Mouse (Mus musculus) adrenal gland, postnatal 36 days (tissue): ENCODE results near the gene Yipf1. TPM values are rescaled to one million over a fixed set of nuclear protein-coding genes. Genes with fewer than 3 reads are reported as not detected.

ENCODE experiments used
- DNase-seq, 2 experiments: peaks; one replicate each; pipeline ENCODE4 v3.0.0; 2021; ENCODE audit warnings: mixed read lengths in 1 of 2
- total RNA-seq, 2 experiments: library from RNA; stranded (reverse); gene quantifications; 2 replicates each; pipeline ENCODE4 v1.2.3; 2021

The Yipf1 gene
- total RNA-seq, 2 experiments from 2014 or later, result 56.4 to 90.9 TPM

- DNase-seq, result peak; percentile 87 to 91
Measured at GRCm38 (mm10) chr4:107367567-107368314, 53.6 kb downstream of the Yipf1 start, which contains the start of gene Ndc1. Ndc1 (plus strand) TSS chr4:107367784.

GRCm38 (mm10) chr4:107372304-107372703, 58.1 kb downstream of the Yipf1 start:
- DNase-seq, result no peak

- no peak for DNase-seq
Measured at GRCm38 (mm10) chr4:107374677-107375076, 60.5 kb downstream of the Yipf1 start.

GRCm38 (mm10) chr4:107378954-107379353, 64.8 kb downstream of the Yipf1 start:
- DNase-seq, result no peak

- DNase-seq, result no peak
Measured at GRCm38 (mm10) chr4:107380871-107381270, 66.7 kb downstream of the Yipf1 start.

- DNase-seq, result peak in 1 of 2 experiments; percentile 19
Measured at GRCm38 (mm10) chr4:107387038-107387437, 72.9 kb downstream of the Yipf1 start.

GRCm38 (mm10) chr4:107387465-107387864, 73.3 kb downstream of the Yipf1 start:
- no peak for DNase-seq

GRCm38 (mm10) chr4:107388291-107388690, 74.1 kb downstream of the Yipf1 start:
- DNase-seq, result no peak

- DNase-seq, result no peak
Measured at GRCm38 (mm10) chr4:107389345-107389744, 75.2 kb downstream of the Yipf1 start.

- DNase-seq, result no peak
Measured at GRCm38 (mm10) chr4:107393771-107394170, 79.6 kb downstream of the Yipf1 start.

Other genes starting within 250 kb of the Yipf1 start
- 100 to 1,000 TPM in 1 of 2 experiments, 10 to 100 TPM in 1; 99.7 to 102 TPM for gene Mrpl37, start 247.5 kb upstream of the Yipf1 start, total RNA-seq
- 10 to 100 TPM; 21.2 to 25.4 TPM for gene Cyb5rl, start 247.4 kb upstream of the Yipf1 start, total RNA-seq
- gene Cdcp2, start 217.5 kb upstream of the Yipf1 start, total RNA-seq, result not detected
- gene Tmem59, start 136.0 kb upstream of the Yipf1 start, total RNA-seq, result 100 to 1,000 TPM; 345 to 431 TPM
- gene Tceanc2, start 135.2 kb upstream of the Yipf1 start, total RNA-seq, result 10 to 100 TPM; 20.2 to 27.3 TPM
- gene Ldlrad1, start 105.2 kb upstream of the Yipf1 start, total RNA-seq, result not detected
- gene Lrrc42, start 60.8 kb upstream of the Yipf1 start, total RNA-seq, result 10 to 100 TPM; 28.8 to 30.5 TPM
- 10 to 100 TPM; 15.8 to 26.7 TPM for gene Hspb11, start 60.8 kb upstream of the Yipf1 start, total RNA-seq
- not detected for gene Dio1, start 7.2 kb upstream of the Yipf1 start, total RNA-seq
- 10 to 100 TPM in 1 of 2 experiments, 1 to 10 TPM in 1; 9.5 to 12.4 TPM for gene Ndc1, start 53.4 kb downstream of the Yipf1 start, total RNA-seq
- gene Glis1, start 120.2 kb downstream of the Yipf1 start, total RNA-seq, result under 1 TPM; 0.43 to 0.93 TPM